Mouse (Mus musculus): ENCODE results near the gene Adamtsl1.

Gene Adamtsl1

DNA sequence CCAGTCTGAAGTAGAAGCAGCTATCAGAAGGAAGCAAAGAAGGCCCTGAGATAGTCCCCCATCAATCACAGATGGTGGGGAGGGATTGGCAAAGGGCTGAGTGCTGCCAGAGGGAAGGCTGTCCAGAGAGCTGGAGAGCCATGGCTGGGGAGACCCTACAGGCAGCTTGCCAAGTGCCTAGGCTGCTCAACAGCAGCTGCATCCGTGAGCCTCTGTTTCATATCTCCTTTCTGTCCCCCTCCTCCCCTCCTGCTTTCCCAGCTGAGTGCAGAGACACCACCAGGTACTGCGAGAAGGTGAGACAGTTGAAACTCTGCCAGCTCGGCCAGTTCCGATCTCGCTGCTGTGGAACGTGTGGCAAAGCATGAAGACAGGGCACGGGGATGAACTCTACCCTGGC, 911.6 kb downstream of the Adamtsl1 start:
- no peak for DNase-seq

DNA sequence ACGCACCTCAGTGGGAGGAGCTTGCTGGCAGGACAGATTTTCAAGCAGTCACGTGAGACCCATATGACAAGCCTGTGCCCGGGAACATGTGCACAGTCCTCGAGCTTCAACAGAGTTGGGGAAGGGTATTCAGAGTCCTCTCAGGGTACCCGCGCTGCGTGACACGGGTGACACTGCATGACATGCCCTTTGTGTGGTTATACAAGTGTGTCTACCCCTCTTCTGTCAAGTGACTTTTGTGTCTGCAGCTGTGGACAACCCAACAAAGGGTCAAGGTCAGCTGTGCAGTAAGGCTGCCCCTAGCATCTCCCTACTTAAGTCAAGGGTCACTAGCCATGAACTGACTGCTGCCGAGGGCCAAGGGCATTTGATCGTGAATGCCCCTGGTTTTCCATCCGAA, 912.6 kb downstream of the Adamtsl1 start:
- no peak for DNase-seq

GRCm38 (mm10) chr4:86427312-86427711, 913.3 kb downstream of the Adamtsl1 start:
- DNase-seq: no peak

DNA sequence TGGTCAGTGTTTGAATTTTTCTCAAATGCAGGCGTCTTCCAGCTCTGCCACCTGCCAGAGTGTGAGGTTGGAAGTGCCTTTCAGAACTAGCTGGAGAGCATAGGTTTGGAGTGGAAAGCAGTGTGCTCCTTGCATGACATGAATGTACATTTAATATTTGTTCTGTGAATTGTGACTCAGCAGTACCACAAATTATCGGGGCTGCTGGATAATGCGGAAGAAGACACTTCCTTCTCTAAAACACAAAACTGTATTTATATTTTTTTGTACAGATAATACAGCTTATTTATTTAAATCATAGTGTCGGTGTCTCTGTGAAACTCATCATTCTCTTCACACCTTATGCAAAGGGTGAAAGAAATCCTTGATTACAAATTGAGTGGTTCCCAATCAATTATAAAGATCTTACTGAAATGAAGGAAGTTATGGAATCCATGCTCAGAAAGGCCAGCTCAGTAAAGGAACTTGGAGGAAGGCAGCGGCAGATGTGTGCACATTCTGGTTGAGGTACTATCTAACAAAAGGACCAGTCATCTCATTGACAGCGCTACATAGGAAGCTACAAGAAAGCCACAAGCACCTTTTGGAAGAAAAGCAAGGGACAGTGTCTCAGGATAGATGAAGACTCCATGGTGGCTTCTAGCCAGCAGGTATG, 914.2 kb downstream of the Adamtsl1 start:
- DNase-seq: no peak

DNA sequence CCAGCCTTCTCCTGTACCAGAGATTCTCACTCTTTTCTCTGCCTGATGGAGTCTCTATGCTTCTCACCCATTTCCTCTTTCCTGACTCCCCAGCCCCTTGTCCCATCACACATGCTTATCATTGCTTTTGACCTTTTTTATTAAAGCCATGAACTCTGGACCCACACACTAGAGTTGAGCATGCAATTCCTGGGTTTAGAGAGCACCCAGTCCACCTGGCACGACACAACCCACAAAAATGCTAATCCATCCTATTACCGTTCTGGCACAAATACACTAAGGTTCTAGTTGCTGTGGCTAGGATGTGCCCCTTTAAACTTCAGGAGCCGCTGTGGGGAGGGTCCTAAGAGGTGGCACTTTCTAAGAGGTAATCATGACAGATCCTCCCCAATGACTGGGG, 921.7 kb downstream of the Adamtsl1 start:
- DNase-seq: no peak

- peak; percentile 14 for DNase-seq
Measured at GRCm38 (mm10) chr4:86436336-86436735, 922.4 kb downstream of the Adamtsl1 start.

DNA sequence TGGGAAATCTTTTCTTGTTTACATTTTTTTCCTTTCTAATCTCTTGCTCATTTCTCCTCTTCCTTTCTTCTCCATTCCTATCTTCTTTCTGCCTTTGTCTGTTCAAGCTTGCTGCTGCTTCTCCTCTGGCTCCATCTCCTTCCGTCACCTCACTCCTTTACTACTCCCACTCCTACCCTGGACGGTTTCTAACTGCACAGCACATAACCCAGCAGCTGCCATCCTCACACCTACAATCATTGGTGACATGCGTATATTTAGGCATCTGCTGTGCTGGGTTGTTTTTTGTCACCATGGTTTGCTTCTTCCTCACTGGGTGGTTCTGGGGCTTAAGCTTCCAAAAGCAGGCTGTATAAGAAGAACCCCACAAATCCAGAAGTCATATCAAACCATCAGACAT, 936.5 kb downstream of the Adamtsl1 start:
- no peak for DNase-seq

DNA sequence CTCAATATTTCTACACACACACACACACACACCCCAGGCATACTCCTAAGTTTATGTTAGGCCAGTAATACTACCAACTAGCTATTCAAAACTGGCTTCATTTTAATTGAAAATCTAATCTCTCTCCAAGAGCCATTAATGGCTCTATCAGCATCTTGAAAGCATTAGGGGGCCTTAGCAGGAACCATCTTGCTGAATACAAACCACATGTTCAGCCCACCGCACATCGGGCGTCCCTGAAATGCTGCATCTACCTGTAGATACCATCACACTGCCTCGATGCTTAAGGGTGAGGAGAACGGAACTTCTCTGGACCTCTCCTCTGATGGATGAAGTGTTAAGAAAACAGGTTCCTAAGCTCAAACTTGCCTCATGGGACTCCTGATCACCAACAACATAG, 950.8 kb downstream of the Adamtsl1 start:
- no peak for DNase-seq

Measured in kidney, adult 11 months (tissue).